ENCODE assay signal across 14 mouse cellular contexts in the genomic region with DNA sequence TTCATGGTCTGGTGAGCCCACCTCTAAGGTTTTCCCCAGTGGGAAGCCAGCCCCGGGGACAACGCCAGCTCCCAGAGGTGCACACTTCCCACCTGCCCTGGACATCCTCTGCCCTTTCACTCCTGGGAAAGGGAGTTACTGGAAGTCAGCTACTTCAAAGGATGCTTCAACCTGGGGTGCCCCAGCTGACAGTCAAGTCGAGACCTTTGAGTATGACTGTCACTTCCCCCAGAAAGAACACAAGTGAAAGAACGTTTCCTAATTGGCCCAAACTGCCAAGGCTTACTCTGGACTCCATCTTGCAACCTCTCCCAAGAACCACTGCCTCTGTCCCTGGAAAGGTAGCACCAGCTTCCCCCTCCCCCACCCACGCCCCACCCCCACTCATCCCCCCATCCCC.
"Had no signal": no experiment of that assay in that cellular context is flagged by ENCODE, and none has a peak within 500 bp of the region (broad histone marks: within the 10 kb centered on the region; RNA-seq: fewer than 3 reads in every experiment).

No protein-coding gene starts in this region.

- H3K9ac ChIP-seq: kidney, embryonic 15.5 days; liver, embryonic 13.5 days; liver, postnatal 0 days; neural tube, embryonic 12.5 days had no signal

- H3K27me3 ChIP-seq: kidney, embryonic 15.5 days; neural tube, embryonic 12.5 days had no signal

- DNase-seq: kidney, postnatal 14 days; liver, embryonic 13.5 days; liver, postnatal 0 days; midbrain, embryonic 14.5 days; retina, postnatal 1 day; right cerebral cortex, postnatal 4 days; spleen, adult 18-20 months; thymus, adult 18-20 months; thymus, postnatal 14 days had no signal

- H3K4me2 ChIP-seq: kidney, embryonic 15.5 days; liver, embryonic 13.5 days; neural tube, embryonic 12.5 days had no signal

- H3K36me3 ChIP-seq: kidney, embryonic 15.5 days; liver, embryonic 13.5 days; neural tube, embryonic 12.5 days had no signal

- ATAC-seq: liver, postnatal 0 days had no signal

- H3K27ac ChIP-seq: kidney, embryonic 15.5 days; left cerebral cortex, adult 2 months; limb, embryonic 10.5 days; liver, embryonic 13.5 days; midbrain, embryonic 10.5 days; neural tube, embryonic 12.5 days had no signal

- H3K9me3 ChIP-seq: kidney, embryonic 15.5 days; limb, embryonic 10.5 days; liver, embryonic 13.5 days; midbrain, embryonic 10.5 days; neural tube, embryonic 12.5 days had no signal

- H3K4me3 ChIP-seq: kidney, embryonic 15.5 days; left cerebral cortex, adult 2 months; limb, embryonic 10.5 days; liver, embryonic 13.5 days; midbrain, embryonic 10.5 days; neural tube, embryonic 12.5 days had no signal
